Mouse (Mus musculus) left cerebral cortex, postnatal 14 days (tissue): ENCODE measurements at regions not wholly inside any gene's neighbourhood (a gene's known extent, or its start where the extent isn't known, plus 50 kb on each side); places are given as distances from the start of the nearest gene placed in this dataset.
"Not testable (repeated sequence)": the region's sequence is repeated elsewhere in the genome, so short reads cannot be mapped to it uniquely, and the experiment has no call there.

Experiments
- DNase-seq, 2 experiments: peaks; one replicate each; pipeline ENCODE4 v3.0.0; 2021 to 2022; ENCODE audit warnings: low spot score in 2 of 2, mixed read lengths in 1 of 2
- intact Hi-C: fragments of 180-260 bp; cut with DNase I; formaldehyde crosslinking; loops from one replicate; pipeline ENCODE4 v1.15.1; 2025

DNA sequence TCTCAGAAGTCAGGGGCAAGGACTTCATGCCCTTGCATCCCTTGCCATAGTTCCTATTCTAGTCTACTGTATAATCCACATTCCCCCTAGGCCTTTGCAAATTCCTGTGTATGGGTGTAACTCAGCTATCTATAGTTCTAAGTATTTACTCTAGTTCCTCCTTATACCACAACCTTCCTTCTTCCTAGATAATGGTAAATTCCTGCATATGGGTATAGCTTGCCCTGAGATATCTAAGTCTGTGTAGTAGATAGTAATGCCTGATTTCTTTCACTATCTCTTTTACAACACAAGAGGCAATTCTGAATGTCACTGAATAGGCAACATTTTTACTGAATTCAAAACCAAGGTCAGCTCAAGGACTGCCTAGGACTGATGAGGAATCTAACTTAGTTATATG is 1000.2 kb downstream of the Kcnt2 start:
- intact Hi-C loops, DNase-seq: not testable (repeated sequence)

DNA sequence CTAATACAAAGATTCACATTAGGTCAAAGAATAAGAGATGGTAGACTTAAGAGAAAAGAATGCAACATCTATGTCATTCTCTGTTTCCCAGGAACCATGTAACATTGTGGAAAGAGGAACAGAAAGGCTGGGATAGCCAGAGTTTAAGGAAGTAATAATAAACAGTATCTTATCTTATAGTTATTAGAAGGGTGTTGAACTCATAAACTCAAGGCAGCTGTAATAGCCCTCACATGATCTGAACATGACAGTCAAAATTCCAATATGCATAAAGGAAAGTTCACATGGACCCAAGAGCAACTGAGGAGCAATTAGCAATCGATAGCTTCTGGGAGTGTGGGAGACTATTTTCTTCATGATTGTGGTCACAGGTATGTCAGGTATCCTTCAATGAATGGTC is 1028.8 kb downstream of the Kcnt2 start:
- DNase-seq: no peak
- intact Hi-C loops: no loop called here

DNA sequence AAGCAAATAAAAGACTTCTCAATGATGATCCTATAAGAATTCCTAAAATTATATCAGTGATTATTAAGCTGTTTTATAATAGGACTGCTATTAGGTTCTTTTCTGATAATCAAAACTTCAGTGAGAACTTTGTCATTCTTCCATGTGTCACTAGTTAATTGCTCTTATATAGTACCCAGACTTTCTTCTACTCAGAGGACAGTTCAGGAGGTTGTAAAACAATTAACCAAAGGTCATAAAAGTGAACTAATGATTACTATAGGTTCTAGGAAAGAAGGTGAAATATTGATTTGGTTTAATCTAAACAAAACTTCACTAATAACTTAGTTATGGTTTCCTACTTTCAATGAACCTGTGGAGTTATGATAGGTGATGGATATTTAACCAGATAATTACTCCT is 1035.6 kb downstream of the Kcnt2 start:
- intact Hi-C loops: no loop called here
- no peak for DNase-seq

DNA sequence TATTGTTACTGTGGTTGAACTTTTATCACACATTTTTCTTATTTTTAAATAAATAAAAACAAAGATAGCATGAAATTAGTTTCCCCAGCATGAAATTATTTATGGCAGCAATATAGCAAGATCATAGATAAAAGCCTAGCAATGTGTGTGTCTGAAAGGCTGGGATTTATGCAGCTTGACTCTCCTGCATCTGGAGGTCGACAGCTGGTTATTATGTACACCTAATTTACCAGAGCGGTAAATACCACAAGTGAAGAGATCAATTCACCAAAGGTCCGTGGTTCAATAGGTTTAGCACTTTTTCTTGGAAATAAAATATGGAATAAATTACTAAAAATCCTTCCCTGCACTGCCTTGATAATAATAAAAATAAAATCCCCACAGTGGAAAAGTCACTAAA is 1077.0 kb downstream of the Kcnt2 start:
- intact Hi-C loops: no loop called here
- DNase-seq: no peak

DNA sequence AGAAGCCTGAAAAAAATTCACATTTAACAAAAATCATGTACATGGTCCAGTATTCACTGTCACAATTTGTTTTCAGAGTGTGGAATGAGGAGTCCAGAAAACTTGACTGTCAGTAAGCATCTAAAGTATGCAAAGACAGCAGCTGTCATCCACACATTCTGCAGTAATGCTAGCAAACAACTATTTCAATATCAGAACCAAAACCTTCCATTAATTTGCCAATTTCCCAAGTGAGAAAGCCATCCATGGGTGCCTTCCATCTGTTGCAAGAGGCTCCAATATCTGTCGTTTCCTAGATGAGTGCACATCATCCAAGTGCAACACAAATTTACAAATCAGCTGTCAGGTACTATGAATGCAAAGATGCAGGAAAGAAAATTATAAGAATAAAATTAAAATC is 1092.1 kb downstream of the Kcnt2 start:
- intact Hi-C loops: no loop called here
- DNase-seq: no peak

DNA sequence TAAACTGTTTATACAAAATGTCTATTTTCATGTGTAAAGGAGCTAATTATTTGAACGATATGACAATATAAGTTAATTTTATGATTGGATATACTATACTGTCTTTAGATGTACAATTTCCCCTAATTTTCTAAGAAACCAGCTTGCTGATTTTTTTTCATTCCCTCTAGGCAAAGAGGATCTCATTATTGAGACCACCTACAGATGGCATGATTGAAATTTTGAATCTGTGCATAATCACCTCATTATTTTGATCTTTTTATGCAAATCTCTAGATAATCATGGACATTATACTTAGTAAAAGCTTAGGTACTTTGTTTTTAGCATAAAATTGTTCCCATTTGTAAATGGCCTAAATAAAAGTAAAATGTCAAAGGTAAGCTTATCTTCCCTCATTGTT is 1123.5 kb downstream of the Kcnt2 start:
- intact Hi-C loops: no loop called here
- no peak for DNase-seq

DNA sequence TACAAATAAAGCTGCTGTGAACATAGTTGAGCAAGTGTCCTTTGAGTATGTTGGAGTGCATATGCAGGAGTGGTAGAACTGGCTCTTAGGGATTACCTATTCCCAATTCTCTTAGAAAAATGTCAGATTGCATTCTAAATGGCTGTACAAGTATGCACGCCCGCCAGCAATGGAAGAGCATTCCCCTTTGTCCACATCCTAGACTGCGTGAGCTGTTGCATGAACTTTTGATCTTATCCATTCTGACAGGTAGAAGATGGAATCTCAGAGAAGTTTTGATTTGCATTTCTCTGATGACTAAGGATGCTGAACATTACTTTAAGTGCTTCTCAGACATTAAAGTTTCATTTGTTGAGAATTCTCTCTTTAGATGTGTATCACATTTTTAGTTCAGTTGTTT is 1130.0 kb downstream of the Kcnt2 start:
- DNase-seq: no peak
- intact Hi-C loops: no loop called here

DNA sequence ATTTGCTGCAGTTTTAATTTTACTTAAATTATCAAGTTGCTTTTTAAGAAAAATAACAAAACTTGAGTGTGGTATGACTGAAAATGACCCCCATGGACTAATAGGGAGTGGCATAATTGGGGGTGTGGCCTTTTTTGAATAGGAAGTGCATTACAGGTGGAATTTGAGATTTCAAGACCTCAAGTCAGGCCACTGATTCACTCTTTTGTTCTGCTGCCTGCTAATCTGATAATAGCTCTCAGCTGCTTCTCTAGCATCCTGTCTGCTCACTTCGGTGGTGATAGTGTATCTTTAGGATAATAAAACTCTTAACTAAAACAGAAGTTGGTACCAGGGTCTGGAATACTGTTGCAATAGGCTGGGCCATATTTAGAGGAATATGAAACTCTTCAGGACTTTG is 1155.4 kb downstream of the Kcnt2 start:
- intact Hi-C loops: no loop called here
- no peak for DNase-seq

DNA sequence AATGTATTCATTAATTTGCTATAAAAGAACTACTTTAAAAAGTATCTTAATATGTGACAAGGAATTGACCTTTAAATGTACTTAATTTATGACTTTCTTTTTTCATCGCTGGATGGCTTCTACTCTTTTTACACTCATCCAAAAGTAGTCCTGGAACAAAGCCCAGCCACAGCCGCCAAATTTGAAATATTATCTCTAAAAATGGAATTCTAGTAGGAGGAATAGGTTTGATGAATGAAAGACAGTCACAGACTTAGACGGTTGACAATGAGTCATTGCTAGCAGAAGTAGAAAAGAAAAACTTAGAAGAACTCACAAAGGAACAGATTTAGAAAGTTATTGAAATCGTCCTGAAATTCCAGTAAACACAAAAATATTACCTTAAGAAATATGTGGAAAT is 1183.7 kb downstream of the Kcnt2 start:
- peak; percentile 58 to 75 for DNase-seq
- intact Hi-C loops: no loop called here

DNA sequence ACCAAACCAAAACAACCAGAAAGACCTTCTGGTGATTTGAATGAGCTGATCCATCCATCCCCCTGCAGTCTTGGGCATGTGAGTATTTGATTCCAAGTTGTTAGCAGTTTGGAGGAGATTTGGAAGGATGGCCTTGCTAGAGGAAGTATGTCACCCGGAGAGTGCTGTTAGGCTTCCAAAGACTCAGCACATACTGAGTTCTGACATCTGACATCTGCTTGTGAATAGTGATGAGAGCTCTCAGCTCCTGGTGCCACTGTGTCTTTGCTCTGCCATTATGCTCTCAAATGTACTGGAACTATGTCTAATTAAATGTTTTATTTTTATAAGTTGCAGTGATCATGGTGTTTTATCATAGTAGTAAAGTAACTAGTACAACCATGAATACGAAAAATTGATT is 1184.2 kb downstream of the Kcnt2 start:
- no peak for DNase-seq
- intact Hi-C loops: no loop called here

DNA sequence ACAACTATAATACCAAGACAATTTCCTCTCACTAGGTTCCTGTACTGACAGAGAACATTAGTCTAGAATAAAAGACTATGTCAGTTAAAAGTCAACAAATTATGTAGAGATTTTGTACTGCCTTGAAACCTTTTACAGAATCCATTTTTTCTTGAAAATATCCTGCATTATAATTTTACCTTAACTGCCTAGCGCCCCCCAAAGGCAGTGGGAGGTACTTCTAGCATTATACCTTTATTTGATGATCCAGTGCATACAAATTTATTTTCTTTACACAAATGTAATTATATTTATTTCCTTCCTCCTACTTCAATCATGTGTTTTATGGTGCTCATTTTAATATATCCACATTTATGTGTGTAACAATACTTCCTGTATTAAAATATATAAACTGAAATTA is 1189.5 kb downstream of the Kcnt2 start:
- DNase-seq: no peak
- intact Hi-C loops: no loop called here

DNA sequence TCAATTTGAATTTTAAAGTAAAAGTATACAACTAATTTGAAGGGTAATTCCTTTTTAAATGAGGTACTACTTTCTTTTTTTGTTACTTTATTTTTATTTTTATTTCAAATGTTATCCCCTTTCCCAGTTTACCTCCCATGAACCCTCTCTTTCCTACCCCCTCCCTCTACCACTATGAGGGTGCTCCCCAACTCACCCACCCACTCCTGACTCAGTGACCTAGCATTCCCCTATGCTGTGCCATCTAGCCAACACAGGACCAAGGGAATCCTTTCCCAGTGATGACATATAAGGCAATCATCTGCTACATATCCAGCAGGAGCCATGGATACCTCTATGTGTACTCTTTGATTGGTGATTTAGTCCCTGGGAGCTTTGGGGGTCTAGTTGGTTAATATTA is 1194.3 kb downstream of the Kcnt2 start:
- no peak for DNase-seq
- intact Hi-C loops: no loop called here

DNA sequence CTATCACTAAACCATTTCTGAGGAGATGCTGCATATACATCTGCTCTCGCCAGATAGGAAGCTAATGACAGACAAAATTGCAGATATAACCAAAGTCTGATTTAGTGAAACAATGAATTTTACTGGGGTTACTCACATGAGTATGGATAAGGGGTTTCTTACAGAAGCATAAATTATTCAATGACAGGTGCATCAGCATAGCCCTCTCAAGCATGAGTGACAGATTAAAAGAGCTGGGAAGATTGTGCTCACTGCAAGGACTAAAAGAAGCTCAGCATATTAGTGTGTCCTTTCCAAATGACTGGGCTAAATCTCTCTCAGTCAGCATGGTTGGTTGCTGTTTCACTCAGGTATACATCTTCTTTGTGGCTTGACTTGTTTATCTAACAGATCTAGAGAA is 1205.0 kb downstream of the Kcnt2 start:
- intact Hi-C loops: no loop called here

DNA sequence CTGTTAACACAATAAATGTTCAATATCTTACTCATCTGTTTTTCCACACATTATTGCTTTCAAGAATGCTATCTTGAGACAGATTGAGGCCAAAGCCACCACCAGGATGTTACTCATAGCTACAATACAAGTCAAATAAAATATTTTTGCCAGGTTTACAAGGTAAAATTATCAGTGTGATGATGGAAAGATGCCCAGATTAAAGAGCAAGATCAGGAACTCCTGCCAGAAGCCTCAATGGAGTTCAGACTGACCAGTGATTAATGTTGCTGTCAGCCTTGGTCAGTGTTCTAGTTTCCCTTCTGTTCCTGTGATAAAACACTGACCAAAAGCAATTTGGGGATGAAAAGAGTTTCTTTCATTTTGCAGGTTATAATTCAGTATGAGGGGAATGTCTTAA is 1218.6 kb downstream of the Kcnt2 start:
- no peak for DNase-seq
- intact Hi-C loops: no loop called here

More for the DNA sequence above, 1205.0 kb downstream of the Kcnt2 start:
- DNase-seq: no peak
